Mouse (Mus musculus) neutrophil, adult 5-6 weeks (primary cell): ENCODE results near the gene Ppp1r16b. TPM values are rescaled to one million over a fixed set of nuclear protein-coding genes. Genes with fewer than 3 reads are reported as not detected.

ENCODE experiments used
- ATAC-seq: fragments of 151-379, 151-347 bp; 2 replicates; pipeline ENCODE4 v1.8.0; 2017; ENCODE audit warnings: mild to moderate bottlenecking, moderate TSS enrichment; ENCODE audit not compliant: insufficient number of reproducible peaks, poor library complexity, low FRiP score, severe bottlenecking; ENCODE audit errors: extremely low read depth
- total RNA-seq: library from RNA; stranded (forward); fragments of 200-1000 nt; gene quantifications from 2 replicates; pipeline ENCODE4 v1.2.3, GENCODE M21; 2017

Ppp1r16b gene
- total RNA-seq, 1 experiment from 2014 or later = 52.0 TPM

- ATAC-seq = no peak
Measured at GRCm38 (mm10) chr2:158738591-158738990, 73.4 kb downstream of the Ppp1r16b start.

GRCm38 (mm10) chr2:158739113-158739512 lies 73.9 kb downstream of the Ppp1r16b start:
- no peak for ATAC-seq

DNA sequence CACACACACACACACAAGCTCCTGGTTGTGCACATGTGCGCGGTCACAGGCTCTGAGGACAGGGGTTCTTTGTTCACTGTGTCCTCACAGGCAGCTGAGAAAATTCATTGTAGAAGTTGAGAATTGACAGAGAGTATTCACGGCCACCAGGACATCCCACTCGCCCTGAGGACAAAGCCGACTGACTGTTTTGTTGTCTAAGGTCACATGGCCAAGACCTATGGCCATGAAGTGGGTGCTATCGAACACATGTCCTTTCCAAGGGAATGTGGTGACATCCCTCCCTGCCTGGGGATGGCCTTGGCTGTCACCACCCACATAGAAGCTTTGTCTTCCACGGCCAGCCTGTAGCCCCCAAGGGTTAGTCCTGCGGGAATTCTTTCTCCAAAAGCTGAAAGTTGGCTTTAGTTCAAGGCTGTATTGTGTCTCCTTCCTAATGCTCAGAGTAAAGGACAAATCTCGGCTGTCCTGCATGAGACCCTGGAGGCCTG lies 75.9 kb downstream of the Ppp1r16b start:
- no peak for ATAC-seq

DNA sequence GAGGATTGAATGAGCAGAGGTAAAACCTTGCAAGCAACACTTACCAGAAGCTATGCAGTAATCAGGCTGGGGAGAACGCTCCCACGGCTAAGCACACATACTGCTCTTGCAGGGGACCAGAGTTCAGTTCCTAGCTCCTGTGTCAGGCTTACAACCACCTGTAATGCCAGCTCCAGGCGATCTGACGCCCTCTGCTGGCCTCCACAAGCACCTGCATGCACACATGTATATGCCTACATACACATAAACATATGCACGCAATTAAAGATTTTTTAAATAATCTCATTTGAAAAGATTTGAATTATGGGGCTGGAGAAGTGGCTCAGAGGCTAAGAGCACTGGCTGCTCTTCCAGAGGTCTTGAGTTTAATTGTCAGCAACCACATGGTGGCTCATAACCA lies 77.2 kb downstream of the Ppp1r16b start:
- no peak for ATAC-seq

DNA sequence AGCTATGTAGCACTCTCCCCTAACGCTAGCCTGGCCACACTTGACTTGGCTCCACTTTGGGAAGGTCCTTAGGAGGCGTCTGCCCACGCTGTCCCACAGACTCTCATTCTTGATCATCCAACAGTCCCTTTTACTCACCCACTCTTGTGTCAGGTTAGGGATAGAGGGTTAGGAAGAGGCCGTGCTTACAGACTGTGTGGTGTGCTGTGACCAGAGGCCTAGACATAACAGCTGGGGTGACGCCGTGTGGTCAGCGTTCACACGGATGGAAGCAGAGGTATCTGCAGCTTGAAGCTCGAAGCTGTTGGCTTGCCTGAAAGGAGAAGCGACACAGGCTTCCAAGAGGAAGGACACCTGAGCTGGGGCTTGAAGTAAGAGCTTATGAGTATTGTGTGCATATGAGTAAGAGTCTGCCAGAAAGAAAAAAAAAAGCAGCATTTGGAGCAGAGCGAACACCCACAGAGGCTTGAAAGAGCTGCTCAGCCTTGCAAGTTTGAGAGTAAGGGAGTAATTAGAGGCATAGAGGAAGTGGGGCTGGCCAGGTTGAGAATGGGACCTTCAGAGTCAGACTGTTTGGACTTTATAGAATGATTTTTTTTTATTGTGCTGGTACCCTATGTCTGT lies 78.4 kb downstream of the Ppp1r16b start:
- no peak for ATAC-seq

DNA sequence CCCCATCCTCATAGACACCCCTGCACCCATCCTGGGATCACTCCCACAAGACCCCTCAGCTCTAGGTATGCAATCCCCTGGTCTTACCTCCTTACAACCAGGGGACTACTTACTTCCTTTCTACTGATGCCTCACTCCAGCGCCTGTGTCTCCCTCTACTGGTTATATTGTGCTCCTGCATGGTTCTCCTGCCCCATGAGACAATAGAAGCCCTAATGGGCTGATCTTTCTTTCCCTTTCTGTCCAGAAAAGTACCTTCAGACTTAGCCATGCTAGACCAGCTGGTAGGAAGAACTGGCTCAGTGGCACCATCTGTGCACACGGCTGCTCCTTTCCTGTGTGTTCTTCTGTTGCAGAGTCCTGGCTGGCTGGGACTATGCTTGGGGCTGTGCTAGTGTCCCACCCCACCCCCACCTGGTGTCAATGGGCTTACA lies 79.9 kb downstream of the Ppp1r16b start:
- ATAC-seq = peak; percentile 78

- ATAC-seq = no peak
Measured at GRCm38 (mm10) chr2:158746164-158746563, 81.0 kb downstream of the Ppp1r16b start.

- no peak for ATAC-seq
Measured at GRCm38 (mm10) chr2:158749366-158749765, 84.2 kb downstream of the Ppp1r16b start.

- no peak for ATAC-seq
Measured at GRCm38 (mm10) chr2:158760231-158760630, 95.0 kb downstream of the Ppp1r16b start.

GRCm38 (mm10) chr2:158762339-158762738 lies 97.1 kb downstream of the Ppp1r16b start:
- no peak for ATAC-seq

GRCm38 (mm10) chr2:158767742-158768339 lies 102.6 kb downstream of the Ppp1r16b start, which contains the start of gene Fam83d:
Gene Fam83d, plus strand, starts transcription at chr2:158768093.
- ATAC-seq = peak; percentile 95

DNA sequence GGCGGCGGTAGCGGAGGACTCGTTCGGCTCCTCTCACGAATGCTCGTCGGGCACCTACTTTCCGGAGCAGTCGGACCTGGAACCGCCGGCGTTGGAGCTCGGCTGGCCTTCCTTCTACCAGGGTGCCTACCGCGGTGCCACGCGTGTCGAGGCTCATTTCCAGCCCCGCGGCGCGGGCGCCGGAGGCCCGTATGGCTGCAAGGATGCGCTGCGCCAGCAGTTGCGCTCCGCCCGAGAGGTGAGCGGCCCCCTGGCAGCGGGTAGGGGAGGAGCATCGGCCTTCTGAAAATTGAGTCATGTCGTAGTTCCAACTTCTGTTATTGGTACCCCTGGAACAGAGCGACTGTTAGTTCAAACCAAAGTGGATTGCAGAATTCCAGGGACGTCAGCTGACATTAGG lies 103.2 kb downstream of the Ppp1r16b start:
- ATAC-seq = no peak

- no peak for ATAC-seq
Measured at GRCm38 (mm10) chr2:158768771-158769170, 103.6 kb downstream of the Ppp1r16b start.

GRCm38 (mm10) chr2:158770126-158770757 lies 105.0 kb downstream of the Ppp1r16b start:
- ATAC-seq = no peak

GRCm38 (mm10) chr2:158771066-158771763 lies 106.0 kb downstream of the Ppp1r16b start:
- no peak for ATAC-seq

- ATAC-seq = no peak
Measured at GRCm38 (mm10) chr2:158772808-158773207, 107.6 kb downstream of the Ppp1r16b start.

GRCm38 (mm10) chr2:158774886-158775285 lies 109.7 kb downstream of the Ppp1r16b start:
- ATAC-seq = no peak

DNA sequence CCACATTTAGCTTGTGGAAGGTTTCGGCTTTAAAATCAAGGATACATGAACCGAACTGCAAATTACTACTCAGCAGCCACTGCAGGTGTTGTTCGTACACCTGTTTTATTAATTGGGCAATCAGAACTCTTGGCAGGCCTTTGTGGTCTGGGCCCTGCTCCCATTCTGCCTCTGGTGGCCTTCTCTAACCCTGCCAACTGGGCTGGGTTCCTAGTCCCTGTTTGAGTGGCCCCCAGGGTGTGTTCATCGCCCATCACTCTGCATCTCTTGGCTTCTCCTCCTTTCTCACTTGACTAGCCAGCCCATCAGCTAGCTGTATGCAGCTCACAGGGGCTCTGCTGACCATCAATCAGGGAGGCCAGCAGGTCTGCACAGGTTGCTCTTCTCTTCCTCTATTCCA lies 111.5 kb downstream of the Ppp1r16b start:
- ATAC-seq = no peak

DNA sequence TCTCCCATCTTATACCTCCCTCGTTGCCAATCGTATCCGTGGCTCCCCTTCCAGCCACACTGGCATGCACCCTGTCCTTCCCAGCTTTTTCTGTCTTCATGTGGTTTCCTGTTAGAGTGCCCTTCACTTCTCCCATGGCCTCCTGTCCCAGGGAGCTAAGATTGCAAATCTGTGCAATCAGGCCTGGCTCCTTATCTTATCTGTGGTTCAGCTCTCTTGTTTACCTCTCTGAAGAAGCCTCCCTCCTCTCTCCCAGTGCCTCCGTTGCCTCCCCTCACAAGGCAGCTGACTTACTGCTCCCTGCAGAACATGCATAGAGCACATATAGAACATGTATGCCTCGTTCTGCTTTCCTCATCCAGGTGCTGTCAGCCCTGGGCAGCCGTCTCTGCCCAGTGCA lies 112.3 kb downstream of the Ppp1r16b start:
- no peak for ATAC-seq

GRCm38 (mm10) chr2:158778349-158778748 lies 113.2 kb downstream of the Ppp1r16b start:
- no peak for ATAC-seq
